Mouse (Mus musculus) lung, adult 18-20 months (tissue): Measurements from ENCODE around the gene Prkg2.

ENCODE experiments used
- DNase-seq, 2 experiments: peaks; one replicate each; pipeline ENCODE4 v3.0.0; 2022; ENCODE audit warnings: mixed read lengths in 2 of 2

Prkg2 gene

DNA sequence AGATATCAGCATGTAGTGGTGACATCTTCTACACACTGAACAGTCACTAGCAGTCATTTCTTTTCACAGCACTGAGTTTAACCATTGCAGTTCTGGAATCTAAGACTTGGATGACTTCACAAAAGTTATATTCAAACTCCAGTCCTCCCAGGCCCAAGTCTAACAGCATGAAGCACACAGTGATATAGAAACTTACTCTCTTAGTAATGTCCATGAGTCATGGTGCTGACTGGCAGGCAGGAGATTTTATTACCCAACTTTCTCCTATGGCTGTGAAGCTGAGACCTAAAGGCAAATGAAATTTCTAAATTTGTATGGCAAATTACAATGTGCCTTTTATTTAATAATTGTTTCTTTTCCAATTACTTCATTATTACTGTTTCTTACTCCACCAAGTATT, 139.2 kb downstream of the Prkg2 start:
- DNase-seq: no peak

DNA sequence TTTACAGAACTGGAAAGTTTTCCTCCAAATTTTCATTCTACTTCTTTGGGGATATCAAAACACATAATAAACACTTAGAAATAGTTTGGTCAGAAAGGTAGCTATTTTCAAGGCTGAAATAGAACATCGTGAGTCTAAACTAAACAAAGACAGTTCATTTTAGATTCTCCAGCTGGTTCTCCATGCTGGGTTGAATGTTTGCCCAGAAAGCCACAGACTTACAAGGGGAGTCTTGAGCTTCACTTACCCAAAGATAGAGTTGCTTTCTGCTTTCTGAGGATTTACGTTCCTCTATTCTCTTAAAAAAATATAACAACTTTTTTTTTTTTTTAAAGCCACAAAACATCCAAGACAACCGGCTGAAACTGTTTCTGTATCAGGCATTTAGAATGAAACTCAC, 142.9 kb downstream of the Prkg2 start:
- no peak for DNase-seq

DNA sequence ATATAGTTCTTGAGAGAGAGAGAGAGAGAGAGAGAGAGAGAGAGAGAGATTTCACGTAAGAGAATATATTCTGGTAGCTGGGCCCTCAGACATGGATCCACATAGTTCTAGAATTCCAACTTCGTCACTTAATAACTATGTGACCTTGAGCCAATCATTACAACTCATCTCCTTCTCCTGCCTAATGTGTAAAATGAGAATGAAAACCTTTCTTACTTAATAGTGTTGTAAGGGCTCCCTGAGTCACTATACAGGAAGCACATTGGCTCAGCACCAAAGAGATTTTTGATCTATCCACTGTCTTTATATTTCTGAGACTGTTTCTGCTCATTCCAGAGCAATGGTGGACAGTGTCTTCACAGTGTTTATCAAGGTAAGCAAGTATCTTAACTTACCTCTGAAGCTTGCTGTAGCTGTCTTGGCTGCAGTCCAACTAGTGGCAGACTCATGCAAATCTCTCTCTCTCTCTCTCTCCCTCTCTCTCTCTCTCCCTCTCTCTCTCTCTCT, 146.6 kb downstream of the Prkg2 start:
- DNase-seq: no peak

DNA sequence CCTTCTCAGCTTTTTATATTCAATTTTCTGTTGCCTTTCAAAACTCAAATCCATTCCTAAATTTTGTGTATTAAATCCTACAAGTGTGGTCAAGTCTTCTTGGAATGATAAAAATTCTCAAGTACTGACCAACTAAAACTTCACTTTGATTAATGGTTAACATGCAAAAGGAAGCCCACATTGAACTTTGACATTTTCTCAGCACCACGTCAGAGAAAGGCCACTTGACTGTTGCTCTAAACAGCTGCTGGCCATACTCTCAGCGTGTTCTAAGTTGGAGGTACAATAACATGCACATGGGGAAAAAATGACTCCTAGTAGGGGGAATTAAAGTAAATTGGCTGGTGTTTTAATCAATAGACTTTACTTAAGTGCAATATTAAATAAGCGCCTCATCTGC, 155.1 kb downstream of the Prkg2 start:
- DNase-seq: no peak
